Mouse (Mus musculus) ES-E14 (cell line): ENCODE results near the gene Hoxc5. TPM values are rescaled to one million over a fixed set of nuclear protein-coding genes. Genes with fewer than 3 reads are reported as not detected.

Experiments used
- DNase-seq: peaks from one replicate; pipeline ENCODE4 v3.0.0-alpha.2; 2013; ENCODE audit warnings: low read depth, low spot score
- H3K27ac ChIP-seq: 2 replicates; pipeline ENCODE4 v1.5.1; 2012; ENCODE audit warnings: low read depth, mild to moderate bottlenecking, low read length, moderate library complexity, mixed read lengths; ENCODE audit not compliant: poor library complexity, insufficient read depth, severe bottlenecking
- H3K36me3 ChIP-seq: 2 replicates; pipeline ENCODE4 v1.6.1; 2012; ENCODE audit warnings: mild to moderate bottlenecking, low read length, moderate library complexity, mixed read lengths; ENCODE audit not compliant: control insufficient read depth, poor library complexity, insufficient read depth, severe bottlenecking
- H3K4me1 ChIP-seq, 2 experiments: fragments of 150-350 bp in 1 of 2; sonication (generic) in 1 of 2; 2 replicates each; pipeline ENCODE4 v1.6.1; 2012; ENCODE audit warnings: low read length in 2 of 2, mild to moderate bottlenecking in 1 of 2, mixed read lengths in 1 of 2; ENCODE audit not compliant: control insufficient read depth in 2 of 2, insufficient read depth in 2 of 2, poor library complexity in 1 of 2
- H3K4me3 ChIP-seq, 2 experiments: fragments of 150-350 bp in 1 of 2; sonication (generic) in 1 of 2; 2 replicates each; pipeline ENCODE4 v1.5.1; 2012; ENCODE audit warnings: low read length in 2 of 2, low read depth in 1 of 2, mild to moderate bottlenecking in 1 of 2, mixed read lengths in 1 of 2; ENCODE audit not compliant: insufficient read depth in 1 of 2, poor library complexity in 1 of 2, severe bottlenecking in 1 of 2
- H3K9ac ChIP-seq: 2 replicates; pipeline ENCODE4 v1.6.1; 2012; ENCODE audit warnings: low read depth, mild to moderate bottlenecking, low read length, mixed read lengths; ENCODE audit not compliant: poor library complexity, insufficient read depth, severe bottlenecking
- H3K9me3 ChIP-seq: fragments of 150-350 bp; sonication (generic); 2 replicates; pipeline ENCODE4 v1.6.1; 2012; ENCODE audit warnings: low read depth, mild to moderate bottlenecking, low read length; ENCODE audit not compliant: control insufficient read depth, insufficient read depth
- CHD2 ChIP-seq: IDR thresholded peaks from 2 replicates; pipeline ENCODE4 v1.6.1; 2014; ENCODE audit warnings: mild to moderate bottlenecking, low read depth, low read length, inconsistent platforms
- HCFC1 ChIP-seq: IDR thresholded peaks from 2 replicates; pipeline ENCODE4 v1.6.1; 2012; ENCODE audit warnings: low read length, inconsistent platforms, borderline replicate concordance; ENCODE audit not compliant: insufficient read depth
- MAFK ChIP-seq: IDR thresholded peaks from 2 replicates; pipeline ENCODE4 v1.6.1; 2014; ENCODE audit warnings: mild to moderate bottlenecking, low read depth, low read length, inconsistent platforms; ENCODE audit not compliant: insufficient read depth
- ZC3H11A ChIP-seq: IDR thresholded peaks from 2 replicates; pipeline ENCODE4 v1.6.1; 2012; ENCODE audit warnings: low read depth, mild to moderate bottlenecking, inconsistent platforms, low read length, borderline replicate concordance
- ZNF384 ChIP-seq: IDR thresholded peaks from 2 replicates; pipeline ENCODE4 v1.6.1; 2012; ENCODE audit warnings: low read depth, low read length, inconsistent platforms
- in situ Hi-C, 2 experiments: fragments of 600-800 bp; cut with MboI; formaldehyde crosslinking; loops; one replicate each; pipeline ENCODE4 v1.15.1; 2025; ENCODE audit warnings: low sequenced_read_pairs in 2 of 2, inconsistent platforms in 1 of 2; ENCODE audit not compliant: unreplicated experiment in 2 of 2
- total RNA-seq: library from RNA; depleted of rRNA; stranded (reverse); fragments of 300-350 nt; gene quantifications from 2 replicates; pipeline ENCODE4 v1.2.3, GENCODE M21; 2012

Hoxc5 gene
- total RNA-seq, 1 experiment = 0.22 TPM

- Histone ChIP-seq H3K9ac (no peak overlapping the region), H3K4me1 (peaks cover 0 to 3% of the 10 kb centered on the region in 2 experiments; a peak in 1 of 4 replicates), H3K9me3 (no peaks in the 10 kb centered on the region), H3K27ac (no peak overlapping the region), H3K36me3 (no peaks in the 10 kb centered on the region), H3K4me3 (no peak overlapping the region)
- DNase-seq = no peak
- TF ChIP-seq HCFC1 (no peak), ZNF384 (no peak), MAFK (no peak), ZC3H11A (no peak), CHD2 (no peak)
- in situ Hi-C loops = loop anchor here in 1 of 2 experiments (10.0 kb wide), 1 partner anchor 164 kb away; no protein-coding TSS in a partner anchor
These were observed 43.8 kb downstream of the Hoxc5 start for GRCm38 (mm10) chr15:103010847-103011555.

GRCm38 (mm10) chr15:103011928-103012486, 44.8 kb downstream of the Hoxc5 start:
- DNase-seq = no peak
- Histone ChIP-seq H3K4me3 (no peak overlapping the region), H3K4me1 (peaks cover 0 to 3% of the 10 kb centered on the region in 2 experiments; a peak in 1 of 4 replicates), H3K27ac (no peak overlapping the region), H3K9me3 (no peaks in the 10 kb centered on the region), H3K36me3 (no peaks in the 10 kb centered on the region), H3K9ac (no peak overlapping the region)
- TF ChIP-seq CHD2 (no peak), MAFK (no peak)
- in situ Hi-C loops = loop anchor here in 1 of 2 experiments (10.0 kb wide), 1 partner anchor 163 kb away; no protein-coding TSS in a partner anchor

GRCm38 (mm10) chr15:103013238-103013984, 46.2 kb downstream of the Hoxc5 start:
- in situ Hi-C loops = loop anchor here in 1 of 2 experiments (10.0 kb wide), 1 partner anchor 161 kb away; no protein-coding TSS in a partner anchor
- Histone ChIP-seq H3K4me3 (peak overlapping the region; percentile 3 to 10; a peak in 3 of 4 replicates), H3K9ac (no peak overlapping the region), H3K4me1 (peaks cover 0 to 3% of the 10 kb centered on the region in 2 experiments; a peak in 1 of 4 replicates), H3K36me3 (no peaks in the 10 kb centered on the region), H3K9me3 (no peaks in the 10 kb centered on the region), H3K27ac (no peak overlapping the region)
- TF ChIP-seq ZNF384 = peak; percentile 70
- no peak for TF ChIP-seq HCFC1
- TF ChIP-seq MAFK = no peak
- TF ChIP-seq ZC3H11A = no peak
- no peak for TF ChIP-seq CHD2
- DNase-seq = no peak

- no peak for DNase-seq
- TF ChIP-seq MAFK (no peak), ZNF384 (no peak), CHD2 (no peak), ZC3H11A (no peak), HCFC1 (no peak)
- Histone ChIP-seq H3K36me3 (no peaks in the 10 kb centered on the region), H3K9ac (no peak overlapping the region), H3K4me1 (peaks cover 0 to 3% of the 10 kb centered on the region in 2 experiments; a peak in 1 of 4 replicates), H3K4me3 (peak overlapping the region; percentile 29 to 38), H3K27ac (no peak overlapping the region), H3K9me3 (no peaks in the 10 kb centered on the region)
- in situ Hi-C loops = loop anchor here in 1 of 2 experiments (10.0 kb wide), 1 partner anchor 160 kb away; no protein-coding TSS in a partner anchor
These were observed 47.1 kb downstream of the Hoxc5 start for GRCm38 (mm10) chr15:103014166-103015008.
